Mouse (Mus musculus) spleen, postnatal 36 days (tissue): ENCODE results near the gene Olfr1107.

ENCODE experiments used
- DNase-seq, 2 experiments: peaks; one replicate each; pipeline ENCODE4 v3.0.0; 2022; ENCODE audit warnings: low spot score in 2 of 2, mixed read lengths in 1 of 2

The Olfr1107 gene

GRCm38 (mm10) chr2:87075717-87076116, at the start of gene Olfr1107:
Gene Olfr1107 (minus strand): TSS chr2:87075817.
- no peak for DNase-seq

- no peak for DNase-seq
Observed at GRCm38 (mm10) chr2:87114467-87114866, 38.9 kb upstream of the Olfr1107 start, which contains the start of gene Olfr259. Gene Olfr259 (minus strand): TSS chr2:87114567.

GRCm38 (mm10) chr2:87095908-87096307, 20.3 kb upstream of the Olfr1107 start, which contains the start of gene Olfr1109:
Gene Olfr1109 (minus strand): TSS chr2:87096008.
- DNase-seq, result no peak

GRCm38 (mm10) chr2:87052173-87052572, 23.4 kb downstream of the Olfr1107 start, which contains the start of gene Olfr1106:
Gene Olfr1106 (minus strand): TSS chr2:87052273.
- no peak for DNase-seq

- DNase-seq, result no peak
Observed at GRCm38 (mm10) chr2:87036431-87036830, 39.2 kb downstream of the Olfr1107 start, which contains the start of gene Olfr1105. Gene Olfr1105 (minus strand): TSS chr2:87036531.

GRCm38 (mm10) chr2:87026980-87027379, 48.6 kb downstream of the Olfr1107 start, which contains the start of gene Olfr1104:
Gene Olfr1104 (minus strand): TSS chr2:87027080.
- DNase-seq, result no peak
